Mouse (Mus musculus): ENCODE results near the gene Smim26. TPM values are rescaled to one million over a fixed set of nuclear protein-coding genes. Genes with fewer than 3 reads are reported as not detected.

The Smim26 gene
- polyA plus RNA-seq (2015; fragmentation: Nextera tagmentation; extraction: Ambion mirVana) = 46.4 and 47.1 TPM in 2 replicates

DNA sequence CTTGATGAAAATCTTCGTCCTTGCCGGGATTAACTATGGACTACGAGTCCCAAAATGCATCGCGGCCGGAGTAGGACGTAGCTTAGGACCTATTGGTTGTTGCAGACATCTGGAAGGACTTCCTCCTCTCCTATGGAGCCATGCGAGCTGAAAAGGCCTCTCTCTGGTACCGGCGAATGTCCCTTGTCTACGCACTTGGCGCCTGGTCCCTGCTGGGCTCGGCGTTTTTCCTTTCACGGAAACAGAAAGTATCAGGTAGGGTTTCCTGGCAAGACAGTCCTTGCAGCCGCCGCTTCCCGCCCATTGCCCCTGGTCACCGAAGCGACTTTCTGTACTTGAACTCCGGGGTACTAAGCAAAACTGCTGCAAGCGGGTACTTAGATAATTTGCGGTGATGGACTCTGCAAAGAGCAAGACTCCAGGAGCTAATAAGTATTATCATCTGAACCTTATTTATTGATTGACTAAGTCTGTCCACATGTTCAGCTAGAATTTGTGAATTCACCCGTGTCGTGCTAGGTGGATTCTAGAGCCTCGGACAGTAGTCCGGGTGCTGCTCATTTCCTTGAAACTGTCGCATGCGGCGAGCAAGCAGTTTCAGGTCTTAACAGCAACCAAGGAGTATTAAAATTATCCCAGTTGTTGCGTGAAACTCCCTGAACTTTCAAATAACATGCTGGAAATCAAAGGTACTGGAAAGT is at the start of gene Smim26:
Smim26 (plus strand) TSS at position 104 of the 701 bp plus-strand sequence.
- WGBS = under 1% methylated on average over 31 of the region's 31 CpGs
- Histone ChIP-seq H3K9me3 (replicated peaks; ENCODE audit: control insufficient read depth, low read length) (no peaks in the 10 kb centered on the region), H3K27ac (ENCODE audit: low read length) (peak within 1 kb of the TSS; percentile 30)

DNA sequence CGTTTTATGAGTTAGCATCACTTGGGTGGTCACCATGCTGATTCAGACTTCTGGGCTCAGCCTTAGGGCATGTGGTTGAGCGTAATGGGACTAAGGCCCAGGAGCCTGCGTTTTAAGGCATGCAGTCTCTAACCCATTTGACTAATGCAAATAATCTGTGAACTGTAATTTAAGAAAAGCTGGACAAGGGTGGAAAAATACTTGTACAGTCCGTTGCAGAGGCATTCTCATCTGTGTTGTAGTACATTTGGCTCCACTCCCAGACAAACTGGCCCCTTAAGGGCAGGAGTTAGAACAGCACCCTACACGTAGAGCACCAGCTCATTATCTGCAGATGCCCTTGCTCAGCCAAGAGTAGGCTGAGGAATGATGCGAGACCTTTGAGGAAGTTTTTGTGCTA is 49.2 kb upstream of the Smim26 start:
- H3K36me3 ChIP-seq (ENCODE audit: control insufficient read depth, insufficient read depth) = peaks cover 16% of the 10 kb centered on the region
- H3K27ac ChIP-seq (ENCODE audit: low read length) = peak overlapping the region; percentile 93
- H3K9ac ChIP-seq (ENCODE audit: low read length) = no peak overlapping the region
- no peaks in the 10 kb centered on the region for H3K9me3 ChIP-seq (replicated peaks; ENCODE audit: control insufficient read depth, low read length)
- no peaks in the 10 kb centered on the region for H3K27me3 ChIP-seq (ENCODE audit: control insufficient read depth, insufficient read depth, low read length)
- no peak overlapping the region for H3K4me3 ChIP-seq (ENCODE audit: low read length)
- peak; percentile 94 for ATAC-seq (replicated peaks; ENCODE audit: extremely low read depth, insufficient read depth, low FRiP score)
- 44% methylated on average over 6 of the region's 6 CpGs for WGBS
- H3K4me1 ChIP-seq (ENCODE audit: control insufficient read depth, insufficient read depth, low read length) = peaks cover 33% of the 10 kb centered on the region
- peak overlapping the region; percentile 36; the same call in 1 of the 2 replicates for H3K4me2 ChIP-seq (ENCODE audit: low read depth, low read length)

More for the DNA sequence above, at the start of gene Smim26:
- H3K27me3 ChIP-seq (ENCODE audit: control insufficient read depth, insufficient read depth, low read length) = no peaks in the 10 kb centered on the region
- peaks cover 4% of the 10 kb centered on the region; the same call in 1 of the 2 replicates for H3K36me3 ChIP-seq (ENCODE audit: control insufficient read depth, insufficient read depth)
- H3K4me2 ChIP-seq (ENCODE audit: low read depth, low read length) = peak within 1 kb of the TSS; percentile 88
- ATAC-seq (replicated peaks; ENCODE audit: extremely low read depth, insufficient read depth, low FRiP score) = peak; percentile 98
- peak within 1 kb of the TSS; percentile 63 for H3K4me3 ChIP-seq (ENCODE audit: low read length)
- H3K4me1 ChIP-seq (ENCODE audit: control insufficient read depth, insufficient read depth, low read length) = peaks cover 4% of the 10 kb centered on the region
- H3K9ac ChIP-seq (ENCODE audit: low read length) = peak within 1 kb of the TSS; percentile 72

DNA sequence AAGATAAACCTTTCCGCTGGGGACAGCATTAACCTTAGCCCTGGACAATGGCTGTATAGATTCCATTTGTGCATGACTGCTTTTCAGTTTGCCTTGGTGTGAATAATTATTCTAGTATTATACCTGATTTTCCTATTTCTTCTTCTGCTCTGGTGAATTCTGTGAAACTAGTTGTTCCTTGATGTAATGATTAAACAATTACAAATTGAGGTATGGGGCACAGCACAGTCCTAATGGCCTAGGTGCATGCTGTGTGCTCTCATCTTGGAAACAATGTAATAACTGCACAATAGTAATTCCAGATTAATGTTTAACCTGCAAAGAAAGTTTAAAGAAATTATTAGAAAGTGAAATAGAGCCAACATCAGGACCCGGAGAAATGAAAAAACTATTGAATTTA is 48.8 kb upstream of the Smim26 start:
- 68% methylated on average over 2 of the region's 2 CpGs for WGBS
- Histone ChIP-seq H3K4me2 (ENCODE audit: low read depth, low read length) (peak overlapping the region; percentile 36; the same call in 1 of the 2 replicates), H3K27ac (ENCODE audit: low read length) (peak overlapping the region; percentile 93)

DNA sequence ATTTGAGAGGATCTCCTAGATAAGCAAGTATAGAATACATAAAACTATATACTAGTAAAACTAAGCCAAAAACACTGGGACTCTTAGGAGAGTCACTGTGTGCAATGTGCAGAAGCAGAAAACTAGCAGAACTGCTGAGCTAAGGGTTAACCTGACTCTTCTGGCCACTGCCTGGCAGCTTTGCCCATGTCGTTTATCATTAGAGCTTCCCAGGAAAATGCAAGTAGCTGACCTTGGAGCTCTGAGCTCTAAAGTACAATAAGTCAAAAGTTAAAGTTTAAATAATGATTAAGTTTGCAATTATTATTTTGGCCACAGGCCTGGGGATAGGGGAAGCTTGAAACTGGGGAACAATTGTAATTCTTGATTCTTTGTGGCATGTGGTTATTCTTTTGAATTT is 48.4 kb upstream of the Smim26 start:
- Histone ChIP-seq H3K27ac (ENCODE audit: low read length) (peak overlapping the region; percentile 93), H3K36me3 (ENCODE audit: control insufficient read depth, insufficient read depth) (peaks cover 12% of the 10 kb centered on the region), H3K27me3 (ENCODE audit: control insufficient read depth, insufficient read depth, low read length) (no peaks in the 10 kb centered on the region), H3K4me3 (ENCODE audit: low read length) (no peak overlapping the region), H3K4me1 (ENCODE audit: control insufficient read depth, insufficient read depth, low read length) (peaks cover 37% of the 10 kb centered on the region), H3K4me2 (ENCODE audit: low read depth, low read length) (0 out of 2 replicates have a peak overlapping the region, but pooled peaks have one; percentile 6), H3K9ac (ENCODE audit: low read length) (no peak overlapping the region), H3K9me3 (replicated peaks; ENCODE audit: control insufficient read depth, low read length) (no peaks in the 10 kb centered on the region)
- no peak for ATAC-seq (replicated peaks; ENCODE audit: extremely low read depth, insufficient read depth, low FRiP score)
- 15% methylated on average over 1 of the region's 1 CpGs for WGBS

More for the DNA sequence above, 48.8 kb upstream of the Smim26 start:
- H3K9me3 ChIP-seq (replicated peaks; ENCODE audit: control insufficient read depth, low read length) = no peaks in the 10 kb centered on the region
- no peak overlapping the region for H3K9ac ChIP-seq (ENCODE audit: low read length)
- no peak overlapping the region for H3K4me3 ChIP-seq (ENCODE audit: low read length)
- ATAC-seq (replicated peaks; ENCODE audit: extremely low read depth, insufficient read depth, low FRiP score) = no peak
- peaks cover 12% of the 10 kb centered on the region for H3K36me3 ChIP-seq (ENCODE audit: control insufficient read depth, insufficient read depth)
- no peaks in the 10 kb centered on the region for H3K27me3 ChIP-seq (ENCODE audit: control insufficient read depth, insufficient read depth, low read length)
- peaks cover 36% of the 10 kb centered on the region for H3K4me1 ChIP-seq (ENCODE audit: control insufficient read depth, insufficient read depth, low read length)

- ATAC-seq (replicated peaks; ENCODE audit: extremely low read depth, insufficient read depth, low FRiP score) = no peak
- WGBS = 79% methylated on average over 4 of the region's 4 CpGs
- Histone ChIP-seq H3K9ac (ENCODE audit: low read length) (no peak overlapping the region), H3K27ac (ENCODE audit: low read length) (no peak overlapping the region), H3K36me3 (ENCODE audit: control insufficient read depth, insufficient read depth) (peaks cover 7% of the 10 kb centered on the region), H3K4me2 (ENCODE audit: low read depth, low read length) (no peak overlapping the region), H3K4me3 (ENCODE audit: low read length) (no peak overlapping the region), H3K4me1 (ENCODE audit: control insufficient read depth, insufficient read depth, low read length) (peaks cover 37% of the 10 kb centered on the region), H3K9me3 (replicated peaks; ENCODE audit: control insufficient read depth, low read length) (no peaks in the 10 kb centered on the region), H3K27me3 (ENCODE audit: control insufficient read depth, insufficient read depth, low read length) (no peaks in the 10 kb centered on the region)
These were observed 46.3 kb upstream of the Smim26 start for GRCm38 (mm10) chr2:144547559-144547958.

- Histone ChIP-seq H3K9me3 (replicated peaks; ENCODE audit: control insufficient read depth, low read length) (no peaks in the 10 kb centered on the region), H3K27ac (ENCODE audit: low read length) (peak within 1 kb of the TSS; percentile 74), H3K27me3 (ENCODE audit: control insufficient read depth, insufficient read depth, low read length) (no peaks in the 10 kb centered on the region), H3K36me3 (ENCODE audit: control insufficient read depth, insufficient read depth) (peaks cover 3% of the 10 kb centered on the region), H3K4me3 (ENCODE audit: low read length) (peak within 1 kb of the TSS; percentile 98), H3K4me1 (ENCODE audit: control insufficient read depth, insufficient read depth, low read length) (peaks cover 20% of the 10 kb centered on the region), H3K4me2 (ENCODE audit: low read depth, low read length) (peak within 1 kb of the TSS; percentile 77), H3K9ac (ENCODE audit: low read length) (peak within 1 kb of the TSS; percentile 91)
- under 1% methylated on average over 17 of the region's 17 CpGs for WGBS
- peak; percentile 85 for ATAC-seq (replicated peaks; ENCODE audit: extremely low read depth, insufficient read depth, low FRiP score)
These were observed 43.3 kb upstream of the Smim26 start, which contains the start of gene Rbbp9 for GRCm38 (mm10) chr2:144550529-144550928. Gene Rbbp9 (minus strand): TSS chr2:144550869.

DNA sequence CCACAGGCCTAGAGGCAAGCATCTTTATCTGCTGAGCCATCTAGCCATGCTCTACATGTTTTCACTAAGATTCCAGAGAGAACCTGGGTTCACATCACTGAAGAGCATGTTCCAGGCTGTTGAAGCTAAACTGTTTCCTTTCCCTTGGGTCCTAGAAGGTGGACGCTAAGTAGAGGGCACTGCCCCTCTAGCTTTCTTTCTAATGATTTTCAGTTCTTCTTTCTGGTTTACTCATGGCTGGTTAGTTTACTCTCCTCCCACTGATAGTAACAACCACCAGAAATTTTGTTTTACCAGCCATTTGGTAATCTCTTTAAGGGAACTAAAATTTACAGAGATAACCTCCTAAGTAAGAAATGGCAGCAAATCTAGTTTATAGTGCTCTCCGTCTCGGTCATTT is 39.9 kb upstream of the Smim26 start:
- Histone ChIP-seq H3K4me3 (ENCODE audit: low read length) (no peak overlapping the region), H3K27ac (ENCODE audit: low read length) (no peak overlapping the region), H3K4me1 (ENCODE audit: control insufficient read depth, insufficient read depth, low read length) (peaks cover 15% of the 10 kb centered on the region), H3K27me3 (ENCODE audit: control insufficient read depth, insufficient read depth, low read length) (no peaks in the 10 kb centered on the region), H3K36me3 (ENCODE audit: control insufficient read depth, insufficient read depth) (no peaks in the 10 kb centered on the region), H3K9ac (ENCODE audit: low read length) (no peak overlapping the region), H3K9me3 (replicated peaks; ENCODE audit: control insufficient read depth, low read length) (no peaks in the 10 kb centered on the region), H3K4me2 (ENCODE audit: low read depth, low read length) (no peak overlapping the region)
- WGBS = 91% methylated on average over 3 of the region's 3 CpGs
- ATAC-seq (replicated peaks; ENCODE audit: extremely low read depth, insufficient read depth, low FRiP score) = no peak

DNA sequence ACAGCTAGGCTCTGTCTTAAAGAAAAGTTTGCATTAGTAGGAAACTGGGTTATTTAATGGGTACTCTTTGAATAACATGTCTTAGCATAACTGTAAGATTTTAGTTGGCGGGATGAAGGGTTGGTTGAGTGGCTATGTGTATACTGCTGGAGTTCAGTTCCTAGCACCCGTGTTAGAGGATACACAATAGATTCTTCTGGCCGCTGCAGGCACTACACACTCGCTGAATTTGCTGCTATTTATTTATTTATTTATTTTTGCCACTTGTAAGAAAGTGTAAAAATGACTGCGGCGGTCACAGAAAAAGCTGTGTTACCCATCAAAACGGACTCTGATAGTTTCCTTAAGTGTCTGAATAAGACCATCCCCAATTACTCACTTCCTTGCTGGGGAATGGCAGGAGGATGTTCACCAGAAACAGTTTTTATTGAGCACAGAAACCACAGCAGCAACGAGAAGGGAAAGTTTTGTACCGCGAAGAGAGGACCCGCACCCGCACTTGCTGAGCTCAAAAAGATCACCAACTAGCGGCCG is 38.5 kb upstream of the Smim26 start:
- ATAC-seq (replicated peaks; ENCODE audit: extremely low read depth, insufficient read depth, low FRiP score) = no peak
- H3K9ac ChIP-seq (ENCODE audit: low read length) = peak overlapping the region; percentile 73

More for the DNA sequence above, 38.5 kb upstream of the Smim26 start:
- Histone ChIP-seq H3K4me3 (ENCODE audit: low read length) (peak overlapping the region; percentile 64), H3K9me3 (replicated peaks; ENCODE audit: control insufficient read depth, low read length) (no peaks in the 10 kb centered on the region), H3K27ac (ENCODE audit: low read length) (peak overlapping the region; percentile 96), H3K27me3 (ENCODE audit: control insufficient read depth, insufficient read depth, low read length) (no peaks in the 10 kb centered on the region), H3K36me3 (ENCODE audit: control insufficient read depth, insufficient read depth) (peaks cover 4% of the 10 kb centered on the region; the same call in 1 of the 2 replicates), H3K4me1 (ENCODE audit: control insufficient read depth, insufficient read depth, low read length) (peaks cover 11% of the 10 kb centered on the region), H3K4me2 (ENCODE audit: low read depth, low read length) (peak overlapping the region; percentile 74)
- WGBS = 1% methylated on average over 14 of the region's 14 CpGs

All from heart, embryonic 16.5 days (tissue).